Mouse (Mus musculus): ENCODE measurements around the gene Sh3bgr.

Sh3bgr gene

GRCm38 (mm10) chr16:96199913-96200701, at the start of gene Sh3bgr:
Gene Sh3bgr (plus strand): TSS chr16:96200450.
- peak; percentile 96 for DNase-seq (ENCODE audit: low read depth, low spot score)

DNA sequence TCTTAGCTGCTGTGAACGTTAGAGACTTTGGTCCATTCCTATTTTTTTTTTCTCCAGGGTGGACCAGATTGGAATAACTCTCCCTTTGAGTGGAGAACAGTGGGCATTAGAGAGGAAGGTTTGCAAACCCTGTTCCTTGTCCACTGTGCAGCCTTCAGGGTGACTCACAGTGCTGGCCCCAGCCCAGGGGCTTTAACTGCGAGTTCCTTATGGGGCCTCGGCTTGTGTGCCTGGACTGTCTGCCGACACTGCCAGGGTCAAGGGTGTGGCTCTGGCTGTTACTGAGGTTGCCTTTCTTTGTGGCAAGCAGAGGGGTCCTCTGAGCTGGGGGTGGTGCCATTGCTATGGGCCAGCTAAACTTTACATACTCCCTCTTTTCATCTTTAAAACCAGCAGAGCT, 49.3 kb upstream of the Sh3bgr start:
- DNase-seq (ENCODE audit: low read depth, low spot score), result no peak

DNA sequence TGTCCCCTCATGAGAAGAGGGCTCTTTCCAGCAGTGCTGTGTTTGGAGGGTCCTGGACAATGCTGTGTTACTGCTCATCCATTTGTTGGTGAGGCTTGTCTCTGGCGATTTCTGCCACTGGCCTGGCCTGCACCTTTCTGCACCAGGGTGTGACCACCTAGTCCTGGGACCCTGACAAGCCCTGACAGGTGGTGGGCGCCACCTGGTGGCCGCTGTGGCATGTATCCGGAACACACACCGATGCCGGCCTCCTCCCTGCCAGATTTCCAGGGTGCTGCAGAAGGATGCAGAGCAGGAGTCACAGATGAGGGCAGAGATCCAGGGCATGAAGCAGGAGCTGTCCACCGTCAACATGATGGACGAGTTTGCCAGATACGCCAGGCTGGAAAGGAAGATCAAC, 48.7 kb upstream of the Sh3bgr start:
- no peak for DNase-seq (ENCODE audit: low read depth, low spot score)

- DNase-seq (ENCODE audit: low read depth, low spot score), result no peak
These were observed 45.8 kb upstream of the Sh3bgr start for GRCm38 (mm10) chr16:96154476-96154875.

DNA sequence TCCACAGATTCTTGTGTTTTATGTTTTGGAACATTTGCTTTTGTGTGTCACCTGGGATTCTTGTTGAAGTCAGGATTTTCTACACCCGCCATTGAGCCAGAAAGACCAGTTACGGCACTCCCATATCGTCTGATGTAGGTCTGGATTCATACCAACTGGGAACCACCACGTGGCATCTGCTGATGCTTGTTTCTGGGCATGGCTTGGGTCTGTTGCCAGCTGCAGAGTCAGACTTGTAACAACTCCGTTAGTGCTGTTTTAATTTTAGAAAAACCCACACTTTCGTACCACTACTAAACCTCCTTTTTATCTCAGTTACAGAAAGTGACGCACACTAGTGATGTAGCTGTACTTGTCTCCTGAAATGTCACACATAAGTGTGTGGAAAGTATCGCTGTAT, 44.2 kb upstream of the Sh3bgr start:
- DNase-seq (ENCODE audit: low read depth, low spot score), result no peak

- no peak for DNase-seq (ENCODE audit: low read depth, low spot score)
These were observed 43.1 kb upstream of the Sh3bgr start for GRCm38 (mm10) chr16:96157171-96157570.

GRCm38 (mm10) chr16:96158511-96159080, 41.7 kb upstream of the Sh3bgr start:
- peak; percentile 51 for DNase-seq (ENCODE audit: low read depth, low spot score)

GRCm38 (mm10) chr16:96159091-96159731, 41.0 kb upstream of the Sh3bgr start:
- no peak for DNase-seq (ENCODE audit: low read depth, low spot score)

DNA sequence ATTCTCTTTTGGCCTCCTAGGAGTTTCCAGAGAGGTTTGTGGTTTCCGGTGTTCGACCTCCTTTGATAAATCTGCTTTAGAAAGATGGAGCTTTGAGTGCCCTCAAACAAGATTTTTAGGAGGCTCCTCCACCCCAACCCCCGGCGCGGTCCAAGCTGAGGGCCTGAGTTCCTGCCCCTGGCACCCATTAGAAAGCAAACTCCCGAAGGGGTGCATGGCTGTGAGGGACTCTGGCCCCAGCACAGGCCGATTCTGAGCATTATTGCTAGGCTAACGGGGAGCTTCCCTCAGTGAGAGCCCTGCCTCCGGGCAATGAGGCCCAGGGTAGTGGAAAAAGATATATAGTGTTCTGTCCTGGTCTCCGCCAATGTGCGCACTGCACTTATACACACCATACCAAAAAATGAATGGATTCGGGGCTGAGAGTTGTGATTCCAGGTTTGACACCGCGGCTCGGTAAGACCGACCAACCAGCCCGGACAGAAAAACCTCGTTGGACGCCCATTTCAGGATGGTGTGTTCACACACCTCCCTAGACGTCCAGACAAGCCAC, 40.4 kb upstream of the Sh3bgr start:
- DNase-seq (ENCODE audit: low read depth, low spot score), result no peak

GRCm38 (mm10) chr16:96160927-96161326, 39.3 kb upstream of the Sh3bgr start:
- DNase-seq (ENCODE audit: low read depth, low spot score), result no peak

GRCm38 (mm10) chr16:96161336-96161735, 38.9 kb upstream of the Sh3bgr start:
- DNase-seq (ENCODE audit: low read depth, low spot score), result no peak

GRCm38 (mm10) chr16:96165723-96166264, 34.5 kb upstream of the Sh3bgr start:
- DNase-seq (ENCODE audit: low read depth, low spot score), result no peak

DNA sequence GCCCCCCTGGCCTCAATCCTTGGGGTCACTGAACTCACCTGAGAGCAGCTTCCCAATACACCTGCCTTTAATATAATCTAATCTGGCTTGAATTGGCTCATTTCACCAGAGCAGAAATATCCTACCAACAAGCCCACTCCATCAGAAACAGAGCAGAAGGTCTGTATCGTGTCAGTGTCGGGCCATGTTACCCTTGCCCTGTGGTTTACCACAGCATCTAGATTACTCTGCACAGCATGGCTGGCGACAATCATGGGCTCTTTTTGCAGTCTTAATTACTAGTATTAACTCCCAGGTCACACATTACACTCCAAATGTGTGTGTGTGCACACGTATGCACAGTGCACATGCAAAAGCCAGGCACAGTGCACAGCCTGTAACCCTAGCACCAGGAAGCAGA, 31.4 kb upstream of the Sh3bgr start:
- DNase-seq (ENCODE audit: low read depth, low spot score), result no peak

- no peak for DNase-seq (ENCODE audit: low read depth, low spot score)
These were observed 26.6 kb upstream of the Sh3bgr start for GRCm38 (mm10) chr16:96173648-96174047.

DNA sequence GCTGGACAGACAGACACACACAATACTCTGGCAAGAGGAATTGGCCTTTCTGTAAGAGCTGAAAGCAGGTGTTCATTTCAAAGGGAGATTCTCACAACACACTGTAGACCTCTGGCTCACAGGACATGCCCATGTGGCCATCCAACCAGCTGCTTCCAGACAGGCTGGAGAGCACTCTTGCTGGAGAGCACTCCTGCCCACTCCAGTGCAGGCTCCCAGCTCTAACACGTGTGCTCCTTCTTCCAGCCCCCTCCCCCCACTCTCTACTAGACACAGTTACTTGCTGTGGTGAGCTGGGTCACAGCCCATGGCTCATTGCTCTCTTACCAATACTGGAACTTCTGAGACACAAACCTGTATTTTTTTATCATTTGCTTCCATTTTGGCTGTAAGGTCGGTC, 24.9 kb upstream of the Sh3bgr start:
- DNase-seq (ENCODE audit: low read depth, low spot score), result no peak

GRCm38 (mm10) chr16:96179156-96179555, 21.1 kb upstream of the Sh3bgr start:
- no peak for DNase-seq (ENCODE audit: low read depth, low spot score)

- no peak for DNase-seq (ENCODE audit: low read depth, low spot score)
These were observed 12.6 kb upstream of the Sh3bgr start for GRCm38 (mm10) chr16:96187619-96188018.

DNA sequence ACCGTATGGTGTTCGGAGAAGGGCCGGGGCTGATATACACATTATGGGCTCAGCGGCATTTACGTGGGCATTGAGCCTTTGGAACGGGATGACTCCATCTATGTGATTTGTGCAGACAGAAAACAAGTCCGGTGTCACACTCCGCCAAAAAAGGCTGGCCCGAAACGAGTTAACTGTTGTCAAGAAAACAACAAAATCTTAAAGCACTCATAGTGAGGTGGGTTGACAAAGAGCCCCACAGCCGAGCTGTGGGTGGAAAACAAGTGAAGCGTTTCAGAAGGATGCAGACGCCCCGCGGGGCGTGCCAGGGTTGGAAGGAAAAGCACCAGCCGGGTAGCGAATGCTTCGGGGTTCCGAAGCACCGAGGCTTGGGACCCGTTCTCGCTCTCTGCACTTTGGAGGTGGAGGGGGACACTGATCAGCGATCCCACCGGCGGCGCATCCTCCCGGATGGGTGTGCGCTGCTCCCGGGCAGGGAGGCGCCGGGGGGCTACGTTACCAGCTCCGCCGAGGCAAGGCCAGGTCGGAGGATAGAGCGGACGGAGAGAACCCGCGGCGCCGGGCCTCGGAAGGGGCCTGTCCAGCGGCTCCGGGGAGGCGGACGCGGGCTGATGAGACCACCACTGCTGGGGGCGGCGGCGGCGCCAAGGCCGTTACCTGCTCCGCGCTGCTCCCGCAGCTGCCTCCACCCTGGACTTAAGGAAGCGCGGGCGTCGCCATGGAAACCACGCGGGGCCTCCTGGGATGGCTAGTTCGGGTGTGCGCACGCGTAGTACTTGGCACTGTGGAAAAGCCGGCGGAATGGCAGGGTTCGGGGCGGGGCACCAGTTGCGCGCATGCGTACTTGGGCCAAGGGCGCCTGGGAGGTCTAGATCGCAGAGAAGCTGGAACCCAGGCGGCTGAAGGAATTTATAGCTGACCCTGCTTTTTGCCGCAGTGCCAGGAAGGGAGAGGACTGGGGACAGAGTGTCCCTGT, 8.4 kb upstream of the Sh3bgr start, which contains the start of gene Lca5l:
TSS of gene Lca5l (minus strand) at position 741 of the 976 bp plus-strand sequence.
- peak; percentile 99 for DNase-seq (ENCODE audit: low read depth, low spot score)

DNA sequence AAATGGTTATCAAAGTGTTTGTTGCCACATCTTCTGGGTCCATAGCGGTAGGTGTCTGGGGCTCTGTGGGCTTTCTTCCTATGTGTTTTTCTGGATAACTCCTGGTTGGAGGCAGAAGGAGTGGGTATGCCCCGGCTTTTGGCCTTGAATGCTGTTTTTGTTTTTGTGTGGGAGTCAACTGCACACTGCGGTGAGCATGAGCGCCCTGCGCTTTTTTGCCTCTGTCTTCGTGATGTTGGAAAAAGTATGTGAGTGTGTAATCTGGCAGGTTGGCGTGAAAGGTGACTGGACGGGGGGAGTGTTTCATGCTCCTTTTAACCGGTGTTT, 415 bp downstream of the Sh3bgr start:
- DNase-seq (ENCODE audit: low read depth, low spot score), result no peak

DNA sequence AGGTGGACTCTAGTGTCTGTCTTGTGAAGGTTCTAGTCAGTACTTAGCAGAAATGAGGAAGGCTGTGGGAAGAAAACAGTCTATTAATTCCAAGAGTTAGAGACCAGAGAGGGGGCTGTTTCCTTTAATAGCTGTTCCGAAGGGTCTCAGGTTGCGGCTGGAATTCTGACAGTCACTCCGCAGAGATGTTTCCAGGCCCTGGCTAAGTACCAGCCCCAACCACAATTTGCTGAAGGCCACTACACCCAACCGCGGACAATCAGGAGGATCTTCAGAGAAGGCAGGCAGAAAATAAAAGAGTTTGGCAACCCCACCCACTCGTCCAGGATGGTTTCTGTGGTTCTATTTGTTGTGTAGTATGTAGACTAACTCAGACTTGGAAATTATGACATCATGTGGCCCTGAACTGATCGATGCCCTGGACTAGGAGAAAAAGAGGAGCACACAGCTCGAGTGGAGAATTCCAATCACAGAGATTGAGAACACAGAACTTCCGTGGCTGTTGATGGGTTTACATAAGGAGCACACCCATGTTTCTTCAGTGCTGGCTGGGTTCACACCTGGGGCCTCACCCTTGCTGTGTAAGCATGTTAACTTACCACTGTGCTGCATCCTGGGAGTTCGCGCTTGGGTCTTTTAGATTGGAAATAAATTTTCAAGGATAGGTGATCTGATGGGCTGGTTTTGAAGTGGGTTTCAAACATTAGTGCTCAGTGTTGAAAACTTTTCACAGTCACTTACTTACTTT, 1.4 kb downstream of the Sh3bgr start:
- peak; percentile 73 for DNase-seq (ENCODE audit: low read depth, low spot score)
